Mouse (Mus musculus) testis, adult 2 months (tissue): ENCODE data around the gene Tprg.
A peak's percentile ranks its signal among the peaks of the same experiment; 100 is the strongest.

Source experiments
- CTCF ChIP-seq: fragments of 200-500 bp; IDR thresholded peaks from 2 replicates; pipeline ENCODE4 v1.5.1; 2012; ENCODE audit warnings: low read depth, mild to moderate bottlenecking, inconsistent platforms, low read length, moderate library complexity; ENCODE audit not compliant: control insufficient read depth, insufficient read depth, insufficient replicate concordance
- POLR2A ChIP-seq: fragments of 200-500 bp; IDR thresholded peaks from 2 replicates; pipeline ENCODE4 v1.6.1; 2012; ENCODE audit warnings: low read depth, mild to moderate bottlenecking, inconsistent platforms, low read length, moderate library complexity; ENCODE audit not compliant: control insufficient read depth

GRCm38 (mm10) chr16:25263520-25264149 is 23.0 kb upstream of the Tprg start:
- no peak for TF ChIP-seq POLR2A
- peak; percentile 36; the same call in 1 of the 2 replicates for TF ChIP-seq CTCF
